Mouse (Mus musculus) testis, adult 2 months (tissue): ENCODE data around the gene Vps8.

Experiments
- CTCF ChIP-seq: fragments of 200-500 bp; IDR thresholded peaks from 2 replicates; pipeline ENCODE4 v1.5.1; 2012; ENCODE audit warnings: low read depth, mild to moderate bottlenecking, inconsistent platforms, low read length, moderate library complexity; ENCODE audit not compliant: control insufficient read depth, insufficient read depth, insufficient replicate concordance
- POLR2A ChIP-seq: fragments of 200-500 bp; IDR thresholded peaks from 2 replicates; pipeline ENCODE4 v1.6.1; 2012; ENCODE audit warnings: low read depth, mild to moderate bottlenecking, inconsistent platforms, low read length, moderate library complexity; ENCODE audit not compliant: control insufficient read depth

DNA sequence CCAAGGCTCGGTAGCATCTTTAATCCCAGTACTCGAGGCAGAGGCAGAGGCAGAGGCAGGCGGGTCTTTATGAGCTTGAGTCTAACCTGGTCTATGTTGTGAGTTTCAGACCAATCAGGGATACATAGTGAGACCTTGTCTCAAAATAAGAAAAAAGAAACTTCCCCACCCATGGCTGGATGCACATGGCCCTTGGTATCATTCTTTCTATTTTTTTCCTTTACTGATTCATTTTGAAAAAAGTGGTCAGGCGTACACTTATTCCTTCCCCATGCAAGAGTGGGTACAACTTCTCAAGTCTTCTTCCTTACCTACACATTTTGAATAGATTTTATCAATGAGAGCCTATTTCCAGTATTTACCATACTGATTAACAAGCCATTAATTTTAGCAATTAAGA, 187.6 kb downstream of the Vps8 start:
- TF ChIP-seq CTCF (no peak), POLR2A (no peak)
